Comparison of ENCODE assay signal across 8 mouse cellular contexts in genomic region chr7:80534291-80535008, GRCm38 (mm10). TPM values are rescaled to one million over a fixed set of nuclear protein-coding genes. Genes with fewer than 3 reads are reported as not detected.
DNase-seq lines count a peak whose midpoint lies in the region; ATAC-seq lines count a peak whose summit lies in the region.

No protein-coding gene starts in this region.

- H3K4me1 ChIP-seq in forebrain, embryonic 10.5 days: peaks cover 21% of the 10 kb centered on the region
- H3K4me1 ChIP-seq in kidney, embryonic 16.5 days (ENCODE audit: insufficient read depth, low read length): peaks cover 12% of the 10 kb centered on the region
- peaks cover 11% of the 10 kb centered on the region for H3K4me1 ChIP-seq in midbrain, embryonic 15.5 days

- H3K27me3 ChIP-seq in forebrain, embryonic 10.5 days (ENCODE audit: poor library complexity, severe bottlenecking): no peaks in the 10 kb centered on the region
- H3K27me3 ChIP-seq in kidney, embryonic 16.5 days (ENCODE audit: insufficient read depth, low read length): no peaks in the 10 kb centered on the region
- H3K27me3 ChIP-seq in midbrain, embryonic 15.5 days (replicated peaks): no peaks in the 10 kb centered on the region

- H3K9ac ChIP-seq in kidney, embryonic 16.5 days (replicated peaks; ENCODE audit: low read length): peak overlapping the region; percentile 75
- peak overlapping the region; percentile 68 for H3K9ac ChIP-seq in midbrain, embryonic 15.5 days

- peak; percentile 4 for DNase-seq in kidney, adult 9 months
- DNase-seq in kidney, adult 18-20 months: no peak
- peak; percentile 41 for DNase-seq in NIH3T3 (ENCODE audit: low read depth)
- no peak for DNase-seq in forebrain, embryonic 10.5 days (ENCODE audit: extremely low spot score, low spot score)
- peak; percentile 49 for DNase-seq in thymus, postnatal 14 days
- DNase-seq in ovary, postnatal 10 days (ENCODE audit: low spot score): no peak

- peak overlapping the region; percentile 85 for H3K4me3 ChIP-seq in forebrain, embryonic 10.5 days
- peak overlapping the region; percentile 74 for H3K4me3 ChIP-seq in kidney, embryonic 16.5 days (ENCODE audit: low read length)
- H3K4me3 ChIP-seq in midbrain, embryonic 15.5 days: peak overlapping the region; percentile 91

- peak overlapping the region; percentile 94 for H3K27ac ChIP-seq in forebrain, embryonic 10.5 days
- H3K27ac ChIP-seq in kidney, embryonic 16.5 days (ENCODE audit: low read length): peak overlapping the region; percentile 13; the same call in 1 of the 2 replicates
- H3K27ac ChIP-seq in midbrain, embryonic 15.5 days: peak overlapping the region; percentile 55; the same call in 1 of the 2 replicates

- no peaks in the 10 kb centered on the region; the same call in 1 of the 2 replicates for H3K36me3 ChIP-seq in forebrain, embryonic 10.5 days (replicated peaks)
- H3K36me3 ChIP-seq in kidney, embryonic 16.5 days (ENCODE audit: insufficient read depth, low read length): no peaks in the 10 kb centered on the region
- H3K36me3 ChIP-seq in midbrain, embryonic 15.5 days (replicated peaks): no peaks in the 10 kb centered on the region

- peak overlapping the region; percentile 98 for H3K4me2 ChIP-seq in kidney, embryonic 16.5 days (replicated peaks; ENCODE audit: low read depth, low read length)
- H3K4me2 ChIP-seq in midbrain, embryonic 15.5 days: peak overlapping the region; percentile 87

- ATAC-seq in kidney, embryonic 16.5 days (ENCODE audit: low FRiP score, low TSS enrichment): peak; percentile 9; the same call in 1 of the 2 replicates
- peak; percentile 14; the same call in 1 of the 2 replicates for ATAC-seq in midbrain, embryonic 15.5 days (replicated peaks)

- WGBS in forebrain, embryonic 10.5 days: 2% methylated on average over 32 of the region's 32 CpGs
- WGBS in kidney, embryonic 16.5 days: 2% methylated on average over 32 of the region's 32 CpGs
- WGBS in midbrain, embryonic 15.5 days: 2% methylated on average over 32 of the region's 32 CpGs

- no peaks in the 10 kb centered on the region for H3K9me3 ChIP-seq in forebrain, embryonic 10.5 days
- H3K9me3 ChIP-seq in kidney, embryonic 16.5 days (ENCODE audit: low read length): no peaks in the 10 kb centered on the region
- no peaks in the 10 kb centered on the region for H3K9me3 ChIP-seq in midbrain, embryonic 15.5 days

RNA-seq across cellular contexts. Expression of gene Blm, which starts 0.5 kb away (rescaled TPM):
- polyA plus RNA-seq in forebrain, embryonic 10.5 days (2016; fragmentation: Nextera tagmentation; extraction: Ambion mirVana): 54.7 and 55.9 TPM in 2 replicates
- 21.7 and 25.2 TPM in 2 replicates for polyA plus RNA-seq in kidney, embryonic 16.5 days (2015; fragmentation: Nextera tagmentation; extraction: Ambion mirVana)
- polyA plus RNA-seq in midbrain, embryonic 15.5 days (2015; fragmentation: Nextera tagmentation; extraction: Ambion mirVana): 9.4 and 10.1 TPM in 2 replicates

Comparison
In these comparisons a context has a peak if more than half of its experiments do, and no peak if none do; other contexts are left out.
1. DNase-seq: peak in kidney, adult 9 months (single experiment), NIH3T3 (single experiment) and thymus, postnatal 14 days (single experiment); none in kidney, adult 18-20 months (single experiment), forebrain, embryonic 10.5 days (single experiment) and ovary, postnatal 10 days (single experiment).
2. H3K27ac ChIP-seq: peak in every context shown above with its lines; median percentile 94 in forebrain, embryonic 10.5 days; 55 in midbrain, embryonic 15.5 days; 13 in kidney, embryonic 16.5 days.
3. Peak in every context shown above with its lines, with median percentiles within 50 percentile points of each other: H3K4me3 ChIP-seq.